Mouse (Mus musculus) monocyte, adult 2 months (primary cell): ENCODE results near the gene Inpp5b.

Source experiments
- DNase-seq, 2 experiments: peaks; one replicate each; pipeline ENCODE4 v3.0.0; 2022; ENCODE audit warnings: low spot score in 2 of 2, low read depth in 1 of 2

Inpp5b gene

GRCm38 (mm10) chr4:124809136-124809883 is 67.7 kb downstream of the Inpp5b start:
- no peak for DNase-seq

- no peak for DNase-seq
These were observed 68.4 kb downstream of the Inpp5b start for GRCm38 (mm10) chr4:124810056-124810455.

- DNase-seq = no peak
These were observed 69.8 kb downstream of the Inpp5b start for GRCm38 (mm10) chr4:124811347-124811975.

GRCm38 (mm10) chr4:124815901-124816300 is 74.3 kb downstream of the Inpp5b start:
- DNase-seq = no peak

GRCm38 (mm10) chr4:124817803-124818202 is 76.2 kb downstream of the Inpp5b start:
- no peak for DNase-seq

GRCm38 (mm10) chr4:124818832-124819231 is 77.2 kb downstream of the Inpp5b start:
- no peak for DNase-seq

GRCm38 (mm10) chr4:124824967-124825366 is 83.3 kb downstream of the Inpp5b start:
- DNase-seq = no peak

- DNase-seq = no peak
These were observed 83.8 kb downstream of the Inpp5b start for GRCm38 (mm10) chr4:124825371-124825965.

- DNase-seq = no peak
These were observed 88.0 kb downstream of the Inpp5b start for GRCm38 (mm10) chr4:124829671-124830070.

GRCm38 (mm10) chr4:124832796-124833195 is 91.1 kb downstream of the Inpp5b start:
- no peak for DNase-seq

GRCm38 (mm10) chr4:124838035-124838700 is 96.5 kb downstream of the Inpp5b start:
- no peak for DNase-seq

GRCm38 (mm10) chr4:124840998-124841397 is 99.3 kb downstream of the Inpp5b start:
- no peak for DNase-seq

- DNase-seq = no peak
These were observed 101.8 kb downstream of the Inpp5b start for GRCm38 (mm10) chr4:124843493-124843892.

- DNase-seq = peak; percentile 47 to 67
These were observed 105.9 kb downstream of the Inpp5b start for GRCm38 (mm10) chr4:124847573-124847972.

GRCm38 (mm10) chr4:124849631-124850260 is 108.1 kb downstream of the Inpp5b start:
- no peak for DNase-seq

GRCm38 (mm10) chr4:124850261-124850913 is 108.7 kb downstream of the Inpp5b start, which contains the start of gene Yrdc:
Yrdc (plus strand) TSS chr4:124850679.
- DNase-seq = peak; percentile 66 to 87
